Mouse (Mus musculus) heart, postnatal 0 days (tissue): ENCODE measurements around the gene Shisa6.

Experiments
- CTCF ChIP-seq: IDR thresholded peaks from 2 replicates; pipeline ENCODE4 v1.5.1; 2016; ENCODE audit warnings: antibody characterized with exemption, control low read depth, low read depth
- EP300 ChIP-seq: IDR thresholded peaks from 2 replicates; pipeline ENCODE4 v1.6.1; 2016; ENCODE audit warnings: antibody characterized with exemption, low read depth

DNA sequence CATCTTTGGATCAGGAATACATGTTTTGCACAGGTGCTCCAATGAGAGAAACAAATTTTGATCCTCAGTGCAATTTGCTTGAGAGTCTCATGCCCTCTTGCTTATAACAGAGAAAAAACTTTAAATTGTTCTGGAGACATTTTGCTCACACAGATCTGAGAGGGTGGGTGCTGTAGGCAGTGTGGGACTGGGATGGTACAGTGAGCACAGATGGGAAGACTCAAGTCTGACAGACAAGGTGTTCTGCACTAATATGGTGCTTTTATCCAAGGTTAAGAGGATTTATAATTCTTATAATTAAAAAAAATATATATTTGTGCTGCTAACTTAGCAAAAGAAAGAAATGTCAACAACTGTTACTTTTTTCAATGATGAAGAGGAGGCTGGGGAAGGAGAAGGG, 189.5 kb downstream of the Shisa6 start:
- TF ChIP-seq CTCF (no peak), EP300 (no peak)
